Mouse (Mus musculus): Measurements from ENCODE around the gene Cmc4. TPM values are rescaled to one million over a fixed set of nuclear protein-coding genes. Genes with fewer than 3 reads are reported as not detected.

Cmc4 gene
- total RNA-seq (2023): 1 to 10 TPM; 5.7 to 6.7 TPM

GRCm38 (mm10) chrX:75415936-75416785 lies at the start of gene Cmc4, which contains the start of the genes Mtcp1 and Brcc3:
Cmc4 (minus strand) TSS chrX:75416584.
Mtcp1 (minus strand) TSS chrX:75416588.
Brcc3 (plus strand) TSS chrX:75416628.

GRCm38 (mm10) chrX:75382195-75382771 lies 34.1 kb downstream of the Cmc4 start, which contains the start of the genes Fundc2 and F8:
Fundc2 (plus strand) TSS chrX:75382399.
F8 (minus strand) TSS chrX:75382615.

Other genes starting within 250 kb of the Cmc4 start
- gene Fundc2, start 34.2 kb downstream of the Cmc4 start, total RNA-seq (2023): 10 to 100 TPM; 13.7 to 18.2 TPM
- under 1 TPM; 0.10 to 0.12 TPM for gene F8, start 34.0 kb downstream of the Cmc4 start, total RNA-seq (2023)
- gene Mtcp1, start within 50 bp of the Cmc4 start, total RNA-seq (2023): 1 to 10 TPM; 5.9 to 7.4 TPM
- gene Brcc3, start within 50 bp of the Cmc4 start, total RNA-seq (2023): 10 to 100 TPM; 16.5 to 17.9 TPM
- 10 to 100 TPM; 41.1 to 46.3 TPM for gene Vbp1, start 97.7 kb upstream of the Cmc4 start, total RNA-seq (2023)
- not detected for gene Rab39b, start 161.6 kb upstream of the Cmc4 start, total RNA-seq (2023)

Measured in monocyte, adult 59 days (primary cell).